Mouse (Mus musculus) lung, postnatal 0 days (tissue): ENCODE data around the gene Vcl.

ENCODE experiments used
- CTCF ChIP-seq: IDR thresholded peaks from 2 replicates; pipeline ENCODE4 v1.5.1; 2016; ENCODE audit warnings: antibody characterized with exemption, mild to moderate bottlenecking
- EP300 ChIP-seq: IDR thresholded peaks from 2 replicates; pipeline ENCODE4 v1.6.1; 2016; ENCODE audit warnings: antibody characterized with exemption, mild to moderate bottlenecking, control low read depth

DNA sequence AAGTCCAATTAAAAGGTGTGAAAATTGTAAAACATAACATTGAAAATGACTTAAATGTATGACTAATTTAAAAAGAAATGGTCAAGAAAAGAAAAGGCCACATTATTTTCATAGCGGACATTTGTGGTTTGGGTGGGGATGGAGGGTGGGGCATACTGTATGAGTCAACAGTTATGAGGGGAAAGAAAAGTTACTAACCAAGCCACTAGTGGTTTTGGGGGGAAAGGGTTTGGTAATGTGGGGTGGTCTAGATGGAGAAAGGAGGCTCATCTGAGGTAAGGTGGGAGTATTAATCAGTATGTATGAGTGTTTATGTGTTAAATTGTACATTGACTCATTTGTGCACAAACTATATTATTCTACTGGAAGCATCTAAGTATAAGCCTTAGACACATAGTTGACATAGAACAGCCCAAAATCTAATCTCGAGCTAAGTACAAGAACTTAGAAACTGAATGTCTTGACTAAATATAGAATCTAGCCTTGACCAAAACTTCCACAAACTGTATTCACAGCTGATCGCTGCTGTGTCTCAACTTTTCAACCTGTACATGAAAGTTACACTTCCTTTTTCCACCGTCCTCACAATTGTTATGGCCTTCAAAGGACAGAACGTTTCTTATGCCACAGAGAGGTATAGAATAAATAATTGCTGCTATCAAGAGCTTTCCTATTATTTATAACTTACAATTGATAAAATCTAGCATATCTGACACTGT, 5.0 kb upstream of the Vcl start:
- no peak for TF ChIP-seq CTCF
- no peak for TF ChIP-seq EP300
